Mouse (Mus musculus) right cerebral cortex, adult 18-20 months (tissue): ENCODE results near the gene Ppp4r3a.

Source experiments
- DNase-seq: peaks from one replicate; pipeline ENCODE4 v3.0.0; 2022; ENCODE audit warnings: mixed read lengths

Ppp4r3a gene

DNA sequence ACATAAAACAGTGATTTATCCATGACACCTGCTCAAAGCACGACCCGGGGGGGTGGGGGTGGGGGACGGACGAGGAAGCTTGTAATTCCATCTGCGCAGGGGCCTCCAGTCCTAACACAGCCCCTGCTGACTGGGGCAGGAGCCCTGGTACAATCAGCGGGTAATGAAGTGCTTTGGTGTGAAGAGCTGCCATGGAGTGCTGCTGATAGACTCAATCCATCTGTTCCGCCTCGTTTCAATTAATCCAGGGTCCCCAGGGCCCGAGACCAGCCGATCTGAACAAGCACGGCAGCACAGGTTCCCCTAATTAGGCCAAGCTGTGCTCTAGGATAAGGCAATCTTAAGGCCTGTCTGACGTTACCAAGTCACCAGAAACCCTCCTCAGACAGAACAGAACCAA, 93.2 kb downstream of the Ppp4r3a start:
- DNase-seq: no peak

DNA sequence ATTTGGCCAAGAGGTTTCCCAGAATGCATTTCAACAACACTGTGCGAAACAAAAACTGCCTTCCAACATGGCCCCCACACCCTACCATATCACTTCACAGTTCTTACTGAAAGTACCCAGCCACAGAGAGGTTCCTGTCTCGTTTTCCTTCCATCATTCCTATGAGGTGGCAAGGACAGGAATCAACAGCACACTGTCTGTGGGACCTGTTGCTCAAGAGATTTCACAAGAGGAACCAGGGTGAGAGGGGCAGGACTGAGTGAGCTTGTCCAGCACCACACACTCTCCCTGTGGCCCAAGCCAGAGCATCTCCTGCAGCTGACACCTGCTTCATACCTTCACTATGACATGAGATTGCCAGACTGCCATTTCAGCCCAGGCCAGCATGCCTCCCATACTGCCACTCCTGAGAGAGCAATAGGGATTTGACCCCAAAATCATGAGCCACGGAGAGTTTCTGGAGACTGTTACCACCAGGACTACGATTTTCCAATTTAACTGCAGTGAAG, 93.7 kb downstream of the Ppp4r3a start:
- no peak for DNase-seq
